Mouse (Mus musculus): ENCODE measurements around the gene Ppp1r37.

DNA sequence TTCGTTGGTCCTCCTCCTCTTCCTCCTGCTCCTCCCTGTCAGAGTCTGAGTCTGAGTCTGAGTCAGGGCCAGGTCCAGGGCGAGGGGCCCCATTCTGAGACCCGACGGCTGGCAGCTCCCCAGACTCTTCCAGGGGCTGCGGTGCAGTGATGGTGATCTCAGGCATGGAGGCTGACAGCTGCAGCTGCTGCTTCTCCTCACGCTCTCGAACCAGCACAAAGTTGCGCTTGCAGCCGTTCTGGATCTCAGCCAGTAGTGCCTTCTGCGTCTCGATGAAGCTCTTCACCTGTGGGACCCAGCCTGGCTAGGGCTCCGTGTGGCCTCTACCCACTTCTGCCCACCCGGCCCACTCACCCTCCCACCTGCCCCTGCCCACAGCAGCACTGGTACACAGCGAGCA, 30.6 kb downstream of the Ppp1r37 start:
- TF ChIP-seq CTCF (IDR thresholded peaks at IDR 0.05; ENCODE audit: extremely low read depth, insufficient read length, insufficient replicate concordance, low read depth, low read length) = no peak
- no peak for TF ChIP-seq POLR2A (IDR thresholded peaks at IDR 0.05; ENCODE audit: low read depth, low read length)

Data from small intestine, adult 2 months (tissue).